In genomic region chr3:93014378-93014801, GRCm38 (mm10) we compare ENCODE assay signal across 10 mouse cellular contexts. TPM values are rescaled to one million over a fixed set of nuclear protein-coding genes. Genes with fewer than 3 reads are reported as not detected.
DNase-seq lines count a peak whose midpoint lies in the region; ATAC-seq and TF ChIP-seq lines count a peak whose summit lies in the region.
"Had no signal": no experiment of that assay in that cellular context is flagged by ENCODE, and none has a peak within 500 bp of the region (broad histone marks: within the 10 kb centered on the region; RNA-seq: fewer than 3 reads in every experiment).

No protein-coding gene starts in this region.

- DNase-seq in gastrocnemius, postnatal 14 days = peak; percentile 25
- no peak for DNase-seq in gastrocnemius, adult 8-10 months (ENCODE audit: low spot score in 2 of 2)
- DNase-seq in gastrocnemius, postnatal 4 days (ENCODE audit: low spot score in 2 of 2) = peak; percentile 23 to 42
- peak; percentile 87 for DNase-seq in kidney, postnatal 0 days (ENCODE audit: low spot score)
- no peak for DNase-seq in liver, embryonic 13.5 days
- DNase-seq in retina, embryonic 14.5 days (ENCODE audit: low spot score) = peak; percentile 78
- no peak for DNase-seq in MN1 (ENCODE audit: low spot score)

- peak; percentile 87 for ATAC-seq in kidney, postnatal 0 days (replicated peaks; ENCODE audit: low FRiP score, low read depth)
- no peak for ATAC-seq in liver, embryonic 13.5 days (ENCODE audit: low read depth)

- H3K9me3 ChIP-seq in kidney, postnatal 0 days (replicated peaks; ENCODE audit: low read length) = no peaks in the 10 kb centered on the region
- no peaks in the 10 kb centered on the region for H3K9me3 ChIP-seq in liver, embryonic 13.5 days (replicated peaks)

- H3K4me2 ChIP-seq in kidney, postnatal 0 days (ENCODE audit: low read length) = peak overlapping the region; percentile 69
- peak overlapping the region; percentile 53 for H3K4me2 ChIP-seq in liver, embryonic 13.5 days

- intact Hi-C loops in gastrocnemius, postnatal 14 days (cut with DNase I; ENCODE audit: low total_unique reads) = no loop called here

- peak overlapping the region; percentile 37 for H3K4me3 ChIP-seq in cortical plate, adult 2 months (ENCODE audit: insufficient read depth, low read length)
- H3K4me3 ChIP-seq in kidney, postnatal 0 days (replicated peaks; ENCODE audit: low read depth, low read length) = peak overlapping the region; percentile 25
- H3K4me3 ChIP-seq in liver, embryonic 13.5 days (replicated peaks) = peak overlapping the region; percentile 36

- TF ChIP-seq POLR2A in cortical plate, adult 2 months (IDR thresholded peaks at IDR 0.05; ENCODE audit: extremely low read depth, insufficient read depth, low read length) = no peak

- WGBS in kidney, postnatal 0 days = under 1% methylated on average over 23 of the region's 24 CpGs
- WGBS in liver, embryonic 13.5 days (ENCODE audit: insufficient replicate concordance) = 2% methylated on average over 24 of the region's 24 CpGs

- no peaks in the 10 kb centered on the region for H3K36me3 ChIP-seq in kidney, postnatal 0 days (ENCODE audit: insufficient read depth, low read length)
- H3K36me3 ChIP-seq in liver, embryonic 13.5 days = no peaks in the 10 kb centered on the region
- H3K36me3 ChIP-seq: G1E had no signal

- no peaks in the 10 kb centered on the region for H3K4me1 ChIP-seq in cortical plate, adult 2 months (ENCODE audit: control insufficient read depth, insufficient read depth, low read length)
- H3K4me1 ChIP-seq in kidney, postnatal 0 days (replicated peaks; ENCODE audit: insufficient read depth, low read length) = no peaks in the 10 kb centered on the region
- no peaks in the 10 kb centered on the region for H3K4me1 ChIP-seq in liver, embryonic 13.5 days (replicated peaks)

- TF ChIP-seq CTCF in cortical plate, adult 2 months (IDR thresholded peaks at IDR 0.05; ENCODE audit: extremely low read depth, insufficient read depth, low read length) = no peak
- 0 out of 2 replicates have a peak, but pooled peaks have one; percentile 12 for TF ChIP-seq CTCF in kidney, postnatal 0 days (IDR thresholded peaks at IDR 0.05; ENCODE audit: low read depth)

- peak overlapping the region; percentile 9; the same call in 1 of the 2 replicates for H3K9ac ChIP-seq in kidney, postnatal 0 days (ENCODE audit: low read depth, low read length)
- H3K9ac ChIP-seq in liver, embryonic 13.5 days = no peak overlapping the region

- H3K27me3 ChIP-seq in kidney, postnatal 0 days (ENCODE audit: insufficient read depth, low read length) = no peaks in the 10 kb centered on the region
- H3K27me3 ChIP-seq in liver, embryonic 13.5 days = peaks cover 18% of the 10 kb centered on the region

- H3K27ac ChIP-seq in cortical plate, adult 2 months (ENCODE audit: insufficient read depth, low read length) = no peak overlapping the region
- no peak overlapping the region for H3K27ac ChIP-seq in kidney, postnatal 0 days
- H3K27ac ChIP-seq in liver, embryonic 13.5 days = no peak overlapping the region

RNA-seq across cellular contexts. Expression of gene Crct1, which starts 1.1 kb away (rescaled TPM):
- total RNA-seq in gastrocnemius, postnatal 14 days (2021) = not detected
- total RNA-seq in gastrocnemius, adult 8-10 months (2022) = not detected
- polyA plus RNA-seq in cortical plate, adult 2 months (2012; rRNA removed) = 0.21 and 0.27 TPM in 2 replicates
- under 1 TPM in 1 of 2 experiments, not detected in 1; 0.52 TPM for total RNA-seq in gastrocnemius, postnatal 4 days (2021)
- 0.45 and 0.52 TPM in 2 replicates for polyA plus RNA-seq in kidney, postnatal 0 days (2015; fragmentation: Nextera tagmentation; extraction: Ambion mirVana)
- not detected in 2 replicates for polyA plus RNA-seq in liver, embryonic 13.5 days (2015; fragmentation: Nextera tagmentation; extraction: Ambion mirVana)
- total RNA-seq: G1E; left cerebral cortex, postnatal 14 days had no signal
- polyA plus RNA-seq: G1E had no signal

RNA-seq across cellular contexts. Expression of gene Lce1m, which starts 4.5 kb away (rescaled TPM):
- not detected for total RNA-seq in gastrocnemius, postnatal 14 days (2021)
- total RNA-seq in gastrocnemius, adult 8-10 months (2022) = not detected
- not detected in 2 replicates for polyA plus RNA-seq in cortical plate, adult 2 months (2012; rRNA removed)
- total RNA-seq in gastrocnemius, postnatal 4 days (2021) = under 1 TPM in 1 of 2 experiments, not detected in 1; 0.62 TPM
- 0.13 TPM in 1 of 2 replicates, not detected in the other for polyA plus RNA-seq in kidney, postnatal 0 days (2015; fragmentation: Nextera tagmentation; extraction: Ambion mirVana)
- not detected in 2 replicates for polyA plus RNA-seq in liver, embryonic 13.5 days (2015; fragmentation: Nextera tagmentation; extraction: Ambion mirVana)
- total RNA-seq: left cerebral cortex, postnatal 14 days had no signal
- polyA plus RNA-seq: G1E had no signal

RNA-seq across cellular contexts. Expression of gene Lce3f, which starts 22.4 kb away (rescaled TPM):
- total RNA-seq in gastrocnemius, postnatal 14 days (2021) = not detected
- not detected for total RNA-seq in gastrocnemius, adult 8-10 months (2022)
- polyA plus RNA-seq in cortical plate, adult 2 months (2012; rRNA removed) = not detected in 2 replicates
- not detected for total RNA-seq in gastrocnemius, postnatal 4 days (2021)
- not detected in 2 replicates for polyA plus RNA-seq in kidney, postnatal 0 days (2015; fragmentation: Nextera tagmentation; extraction: Ambion mirVana)
- not detected in 2 replicates for polyA plus RNA-seq in liver, embryonic 13.5 days (2015; fragmentation: Nextera tagmentation; extraction: Ambion mirVana)
- total RNA-seq: G1E; left cerebral cortex, postnatal 14 days had no signal
- polyA plus RNA-seq: G1E had no signal

RNA-seq across cellular contexts. Expression of gene Lce3e, which starts 47.5 kb away (rescaled TPM):
- total RNA-seq in gastrocnemius, postnatal 14 days (2021) = not detected
- not detected for total RNA-seq in gastrocnemius, adult 8-10 months (2022)
- not detected in 2 replicates for polyA plus RNA-seq in cortical plate, adult 2 months (2012; rRNA removed)
- total RNA-seq in gastrocnemius, postnatal 4 days (2021) = not detected
- not detected in 2 replicates for polyA plus RNA-seq in kidney, postnatal 0 days (2015; fragmentation: Nextera tagmentation; extraction: Ambion mirVana)
- not detected in 2 replicates for polyA plus RNA-seq in liver, embryonic 13.5 days (2015; fragmentation: Nextera tagmentation; extraction: Ambion mirVana)
- total RNA-seq: G1E; left cerebral cortex, postnatal 14 days had no signal
- polyA plus RNA-seq: G1E had no signal

RNA-seq across cellular contexts. Expression of gene Gm4858, which starts 54.2 kb away (rescaled TPM):
- not detected for total RNA-seq in gastrocnemius, postnatal 14 days (2021)
- total RNA-seq in gastrocnemius, adult 8-10 months (2022) = not detected
- not detected in 2 replicates for polyA plus RNA-seq in cortical plate, adult 2 months (2012; rRNA removed)
- total RNA-seq in gastrocnemius, postnatal 4 days (2021) = not detected
- not detected in 2 replicates for polyA plus RNA-seq in kidney, postnatal 0 days (2015; fragmentation: Nextera tagmentation; extraction: Ambion mirVana)
- polyA plus RNA-seq in liver, embryonic 13.5 days (2015; fragmentation: Nextera tagmentation; extraction: Ambion mirVana) = not detected in 2 replicates
- total RNA-seq: left cerebral cortex, postnatal 14 days had no signal
- polyA plus RNA-seq: G1E had no signal

Comparison
In these comparisons a context has a peak if more than half of its experiments do, and no peak if none do; other contexts are left out.
1. DNase-seq: peak in gastrocnemius, postnatal 14 days (single experiment), gastrocnemius, postnatal 4 days (2 of 2), kidney, postnatal 0 days (single experiment) and retina, embryonic 14.5 days (single experiment); none in gastrocnemius, adult 8-10 months (0 of 2), liver, embryonic 13.5 days (single experiment) and MN1 (single experiment).
2. Peak in every context shown above with its lines, with median percentiles within 50 percentile points of each other: H3K4me3 ChIP-seq.